Mouse (Mus musculus) testis, adult 10 weeks (tissue): ENCODE measurements around the gene 4930579G24Rik. TPM values are rescaled to one million over a fixed set of nuclear protein-coding genes. Genes with fewer than 3 reads are reported as not detected.

ENCODE experiments used
- polyA plus RNA-seq: library from polyadenylated mRNA; stranded (reverse); fragments of 350-450 nt; fragmentation: Illumina TruSeq; extraction: RNeasy Lipid Tissue Mini Kit (QIAGEN cat#74804); gene quantifications from one replicate; pipeline ENCODE4 v1.2.3, GENCODE M21; 2014; ENCODE audit warnings: low read depth, low replicate concordance

Gene 4930579G24Rik
- polyA plus RNA-seq, result 65.2 TPM

GRCm38 (mm10) chr3:79628561-79629415, at the start of gene 4930579G24Rik:
TSS of gene 4930579G24Rik (plus strand) at chr3:79629079.

DNA sequence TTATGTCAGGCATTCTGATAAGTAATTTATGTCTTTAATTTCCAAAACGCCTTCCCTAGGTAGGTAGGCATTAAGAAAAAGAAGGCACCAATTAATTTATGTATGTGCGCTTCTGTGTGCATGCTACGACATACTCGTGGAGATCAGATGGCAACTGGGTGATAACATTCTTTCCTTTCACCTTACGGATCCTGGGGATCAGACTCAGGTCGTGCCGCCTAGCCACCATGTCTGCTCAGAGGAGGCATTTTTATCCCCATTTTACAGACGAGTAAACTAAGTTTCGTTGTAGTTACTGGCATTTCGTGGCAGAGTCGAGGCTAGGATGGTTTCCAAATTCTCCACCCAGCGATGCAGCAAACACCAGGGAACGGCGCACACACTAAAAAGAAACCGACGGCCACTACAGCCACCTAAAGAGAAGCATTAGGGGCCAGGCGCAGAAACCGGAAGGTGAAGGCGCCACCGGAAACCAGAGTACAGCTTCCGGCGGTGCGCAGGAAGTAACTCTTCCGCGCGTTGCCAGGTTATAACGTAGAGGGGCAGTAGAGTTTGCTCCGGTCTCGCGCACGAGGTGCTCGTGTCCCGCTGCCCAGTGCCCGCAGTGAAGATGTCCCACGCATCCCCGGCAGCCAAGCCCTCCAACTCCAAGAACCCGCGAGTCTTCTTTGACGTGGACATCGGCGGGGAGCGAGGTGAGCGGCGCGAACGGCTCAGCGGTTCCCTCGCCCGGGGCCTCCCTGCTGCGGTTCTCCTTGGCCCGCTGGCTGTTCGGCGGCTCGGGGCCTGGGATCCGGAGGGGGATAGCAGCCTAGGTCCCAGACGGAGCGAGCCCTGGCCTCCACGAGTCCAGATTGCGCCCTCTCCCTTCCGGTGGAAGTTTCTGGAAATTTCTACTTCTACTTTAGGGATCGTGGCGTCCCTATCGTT, 37.8 kb upstream of the 4930579G24Rik start, which contains the start of gene Ppid:
Gene Ppid, plus strand, starts transcription at position 480 of the 930 bp plus-strand sequence.

DNA sequence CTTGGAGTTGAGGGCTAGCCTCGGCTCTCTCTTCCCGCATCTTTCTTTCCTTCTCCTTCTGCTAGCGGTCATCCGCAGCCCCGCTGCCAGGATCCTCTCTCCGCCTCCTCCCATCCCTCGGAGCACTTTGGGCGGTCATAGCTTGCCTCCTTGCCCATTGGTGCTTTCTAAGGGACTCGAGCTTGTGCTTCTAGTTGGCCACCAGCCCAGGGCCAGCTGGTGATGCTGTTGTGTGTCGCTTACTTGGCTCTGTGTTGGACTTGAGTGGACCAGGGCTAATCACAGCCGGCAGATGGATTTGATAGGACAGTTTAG, 494 bp downstream of the 4930579G24Rik start, which contains the start of gene Etfdh:
Gene Etfdh, minus strand, starts transcription at position 85 of the 315 bp plus-strand sequence.

Other genes with a start within 250 kb of the 4930579G24Rik start
- 3.8 TPM for gene Fnip2, start 61.3 kb upstream of the 4930579G24Rik start, polyA plus RNA-seq
- gene Ppid, start 37.7 kb upstream of the 4930579G24Rik start, polyA plus RNA-seq, result 128 TPM
- 37.1 TPM for gene Etfdh, start 421 bp downstream of the 4930579G24Rik start, polyA plus RNA-seq
- 0.29 TPM for gene Rxfp1, start 108.8 kb downstream of the 4930579G24Rik start, polyA plus RNA-seq
- gene Tmem144, start 223.7 kb downstream of the 4930579G24Rik start, polyA plus RNA-seq, result 93.6 TPM